In genomic region chr2:27210255-27210654, GRCm38 (mm10) we compare ENCODE assay signal across 8 mouse cellular contexts. TPM values are rescaled to one million over a fixed set of nuclear protein-coding genes. Genes with fewer than 3 reads are reported as not detected.
DNase-seq lines count a peak whose midpoint lies in the region; ATAC-seq and TF ChIP-seq lines count a peak whose summit lies in the region.

No protein-coding gene starts in this region.

- H3K36me3 ChIP-seq in midbrain, embryonic 14.5 days (ENCODE audit: control insufficient read depth, insufficient read depth, low read length) = no peaks in the 10 kb centered on the region
- no peaks in the 10 kb centered on the region for H3K36me3 ChIP-seq in midbrain, embryonic 16.5 days (ENCODE audit: control insufficient read depth, insufficient read depth, low read length)
- 0 out of 2 replicates have a peak, but pooled peaks cover 8% of the 10 kb centered on the region for H3K36me3 ChIP-seq in kidney, postnatal 0 days (ENCODE audit: insufficient read depth, low read length)
- H3K36me3 ChIP-seq in neural tube, embryonic 11.5 days (ENCODE audit: control insufficient read depth, insufficient read depth, low read length) = no peaks in the 10 kb centered on the region

- no peak overlapping the region for H3K4me2 ChIP-seq in midbrain, embryonic 14.5 days (ENCODE audit: low read length)
- no peak overlapping the region for H3K4me2 ChIP-seq in midbrain, embryonic 16.5 days (ENCODE audit: low read length)
- no peak overlapping the region for H3K4me2 ChIP-seq in kidney, postnatal 0 days (ENCODE audit: low read length)
- H3K4me2 ChIP-seq in neural tube, embryonic 11.5 days (ENCODE audit: low read depth) = no peak overlapping the region

- no peak overlapping the region for H3K27ac ChIP-seq in midbrain, embryonic 14.5 days (replicated peaks; ENCODE audit: low read depth, low read length)
- H3K27ac ChIP-seq in midbrain, embryonic 16.5 days (ENCODE audit: low read length) = no peak overlapping the region
- H3K27ac ChIP-seq in kidney, postnatal 0 days = no peak overlapping the region
- H3K27ac ChIP-seq in neural tube, embryonic 11.5 days (ENCODE audit: low read depth, low read length) = no peak overlapping the region

- no peak for ATAC-seq in midbrain, embryonic 14.5 days (ENCODE audit: low FRiP score, low TSS enrichment)
- ATAC-seq in midbrain, embryonic 16.5 days = no peak
- no peak for ATAC-seq in kidney, postnatal 0 days (replicated peaks; ENCODE audit: low FRiP score, low read depth)
- no peak for ATAC-seq in neural tube, embryonic 11.5 days (ENCODE audit: insufficient read depth, low FRiP score, low TSS enrichment)

- no peak overlapping the region for H3K4me3 ChIP-seq in midbrain, embryonic 14.5 days (replicated peaks; ENCODE audit: low read depth, low read length)
- H3K4me3 ChIP-seq in midbrain, embryonic 16.5 days (ENCODE audit: low read depth, low read length) = no peak overlapping the region
- H3K4me3 ChIP-seq in kidney, postnatal 0 days (replicated peaks; ENCODE audit: low read depth, low read length) = no peak overlapping the region
- H3K4me3 ChIP-seq in neural tube, embryonic 11.5 days (ENCODE audit: low read depth, low read length) = no peak overlapping the region

- no peaks in the 10 kb centered on the region for H3K4me1 ChIP-seq in midbrain, embryonic 14.5 days (ENCODE audit: control insufficient read depth, insufficient read depth, low read length)
- H3K4me1 ChIP-seq in midbrain, embryonic 16.5 days (ENCODE audit: control insufficient read depth, insufficient read depth, low read length) = no peaks in the 10 kb centered on the region
- H3K4me1 ChIP-seq in kidney, postnatal 0 days (replicated peaks; ENCODE audit: insufficient read depth, low read length) = no peaks in the 10 kb centered on the region
- no peaks in the 10 kb centered on the region for H3K4me1 ChIP-seq in neural tube, embryonic 11.5 days (ENCODE audit: control insufficient read depth, insufficient read depth, low read length)

- H3K9me3 ChIP-seq in midbrain, embryonic 14.5 days (ENCODE audit: control insufficient read depth, low read length) = no peaks in the 10 kb centered on the region
- no peaks in the 10 kb centered on the region for H3K9me3 ChIP-seq in midbrain, embryonic 16.5 days (replicated peaks; ENCODE audit: control insufficient read depth, low read length, poor library complexity, severe bottlenecking)
- H3K9me3 ChIP-seq in kidney, postnatal 0 days (replicated peaks; ENCODE audit: low read length) = no peaks in the 10 kb centered on the region
- no peaks in the 10 kb centered on the region for H3K9me3 ChIP-seq in neural tube, embryonic 11.5 days (ENCODE audit: control insufficient read depth, low read length)

- no peak overlapping the region for H3K9ac ChIP-seq in midbrain, embryonic 14.5 days (replicated peaks; ENCODE audit: low read length)
- no peak overlapping the region for H3K9ac ChIP-seq in midbrain, embryonic 16.5 days (ENCODE audit: low read depth, low read length)
- H3K9ac ChIP-seq in kidney, postnatal 0 days (ENCODE audit: low read depth, low read length) = no peak overlapping the region
- H3K9ac ChIP-seq in neural tube, embryonic 11.5 days (ENCODE audit: low read length) = no peak overlapping the region

- WGBS in midbrain, embryonic 14.5 days = 61% methylated on average over 7 of the region's 7 CpGs
- WGBS in midbrain, embryonic 16.5 days = 62% methylated on average over 7 of the region's 7 CpGs
- 58% methylated on average over 7 of the region's 7 CpGs for WGBS in kidney, postnatal 0 days
- WGBS in neural tube, embryonic 11.5 days = 61% methylated on average over 7 of the region's 7 CpGs

- intact Hi-C loops in left cerebral cortex, postnatal 36 days (cut with DNase I) = loop anchor here (10.0 kb wide), 1 partner anchor 65 kb away; the partner anchor contains the start of gene Fam163b

- TF ChIP-seq CTCF in kidney, postnatal 0 days (IDR thresholded peaks at IDR 0.05; ENCODE audit: low read depth) = peak; percentile 65

- H3K27me3 ChIP-seq in midbrain, embryonic 14.5 days (ENCODE audit: control insufficient read depth, insufficient read depth, low read length) = no peaks in the 10 kb centered on the region
- H3K27me3 ChIP-seq in midbrain, embryonic 16.5 days (ENCODE audit: control insufficient read depth, insufficient read depth, low read depth, low read length) = no peaks in the 10 kb centered on the region
- H3K27me3 ChIP-seq in kidney, postnatal 0 days (ENCODE audit: insufficient read depth, low read length) = no peaks in the 10 kb centered on the region
- no peaks in the 10 kb centered on the region for H3K27me3 ChIP-seq in neural tube, embryonic 11.5 days (ENCODE audit: control insufficient read depth, insufficient read depth, low read length)

- peak; percentile 45 to 75 for DNase-seq in adrenal gland, adult (ENCODE audit: inconsistent age in 2 of 2, low spot score in 1 of 2)
- no peak for DNase-seq in adrenal gland, postnatal 4 days (ENCODE audit: low spot score in 2 of 2)
- peak; percentile 47 for DNase-seq in midbrain, embryonic 14.5 days
- peak; percentile 55 for DNase-seq in embryo, embryonic 10 days (ENCODE audit: low spot score)
- no peak for DNase-seq in kidney, postnatal 0 days (ENCODE audit: low spot score)
- DNase-seq in neural tube, embryonic 11.5 days (ENCODE audit: low spot score) = peak; percentile 46
- DNase-seq in left cerebral cortex, postnatal 36 days (ENCODE audit: low spot score in 2 of 2) = no peak

RNA-seq across cellular contexts. Expression of gene Sardh, which starts 37.9 kb away (rescaled TPM):
- total RNA-seq in adrenal gland, postnatal 4 days (2021) = 10 to 100 TPM; 33.3 to 44.3 TPM
- 3.2 and 4.5 TPM in 2 replicates for polyA plus RNA-seq in midbrain, embryonic 14.5 days (2014; fragmentation: Nextera tagmentation; extraction: Ambion mirVana)
- polyA plus RNA-seq in midbrain, embryonic 16.5 days (2015; fragmentation: Nextera tagmentation; extraction: Ambion mirVana) = 4.8 and 5.1 TPM in 2 replicates
- polyA plus RNA-seq in kidney, postnatal 0 days (2015; fragmentation: Nextera tagmentation; extraction: Ambion mirVana) = 48.6 and 63.5 TPM in 2 replicates
- polyA plus RNA-seq in neural tube, embryonic 11.5 days (2014; fragmentation: Nextera tagmentation; extraction: Ambion mirVana) = 5.5 and 6.4 TPM in 2 replicates
- total RNA-seq in left cerebral cortex, postnatal 36 days (2021) = 10 to 100 TPM in 1 of 2 experiments, 1 to 10 TPM in 1; 7.4 to 10.8 TPM

RNA-seq across cellular contexts. Expression of gene Dbh, which starts 45.2 kb away (rescaled TPM):
- 100 to 1,000 TPM; 515 to 549 TPM for total RNA-seq in adrenal gland, postnatal 4 days (2021)
- 2.7 and 5.5 TPM in 2 replicates for polyA plus RNA-seq in midbrain, embryonic 14.5 days (2014; fragmentation: Nextera tagmentation; extraction: Ambion mirVana)
- polyA plus RNA-seq in midbrain, embryonic 16.5 days (2015; fragmentation: Nextera tagmentation; extraction: Ambion mirVana) = 0.36 and 0.88 TPM in 2 replicates
- polyA plus RNA-seq in kidney, postnatal 0 days (2015; fragmentation: Nextera tagmentation; extraction: Ambion mirVana) = 0.05 and 0.38 TPM in 2 replicates
- 1.6 and 1.9 TPM in 2 replicates for polyA plus RNA-seq in neural tube, embryonic 11.5 days (2014; fragmentation: Nextera tagmentation; extraction: Ambion mirVana)
- total RNA-seq in left cerebral cortex, postnatal 36 days (2021) = under 1 TPM; 0.41 to 0.44 TPM

Comparison
In these comparisons a context has a peak if more than half of its experiments do, and no peak if none do; other contexts are left out.
1. DNase-seq: peak in adrenal gland, adult (2 of 2), midbrain, embryonic 14.5 days (single experiment), embryo, embryonic 10 days (single experiment) and neural tube, embryonic 11.5 days (single experiment); none in adrenal gland, postnatal 4 days (0 of 2), kidney, postnatal 0 days (single experiment) and left cerebral cortex, postnatal 36 days (0 of 2).